Mouse (Mus musculus) olfactory bulb, adult 2 months (tissue): ENCODE results near the gene Lsm4.

ENCODE experiments used
- CTCF ChIP-seq: fragments of 200-500 bp; IDR thresholded peaks from 2 replicates; pipeline ENCODE4 v1.5.1; 2012; ENCODE audit warnings: low read depth, mild to moderate bottlenecking, low read length, moderate library complexity; ENCODE audit not compliant: insufficient read depth
- POLR2A ChIP-seq: fragments of 200-500 bp; IDR thresholded peaks from 2 replicates; pipeline ENCODE4 v1.6.1; 2012; ENCODE audit warnings: mild to moderate bottlenecking, low read depth, low read length, moderate library complexity; ENCODE audit not compliant: insufficient read depth

- no peak for TF ChIP-seq CTCF
- no peak for TF ChIP-seq POLR2A
Measured at GRCm38 (mm10) chr8:70691727-70692231, 18.7 kb downstream of the Lsm4 start.
